Mouse (Mus musculus) right cerebral cortex, adult 18-20 months (tissue): ENCODE measurements at regions not wholly inside any gene's neighbourhood (a gene's known extent, or its start where the extent isn't known, plus 50 kb on each side); places are given as distances from the start of the nearest gene placed in this dataset.
"Not testable (repeated sequence)": the region's sequence is repeated elsewhere in the genome, so short reads cannot be mapped to it uniquely, and the experiment has no call there.

Experiments used
- DNase-seq: peaks from one replicate; pipeline ENCODE4 v3.0.0; 2022; ENCODE audit warnings: mixed read lengths

GRCm38 (mm10) chr2:166474601-166475000 lies 239.0 kb downstream of the Prex1 start:
- DNase-seq = peak; percentile 57

DNA sequence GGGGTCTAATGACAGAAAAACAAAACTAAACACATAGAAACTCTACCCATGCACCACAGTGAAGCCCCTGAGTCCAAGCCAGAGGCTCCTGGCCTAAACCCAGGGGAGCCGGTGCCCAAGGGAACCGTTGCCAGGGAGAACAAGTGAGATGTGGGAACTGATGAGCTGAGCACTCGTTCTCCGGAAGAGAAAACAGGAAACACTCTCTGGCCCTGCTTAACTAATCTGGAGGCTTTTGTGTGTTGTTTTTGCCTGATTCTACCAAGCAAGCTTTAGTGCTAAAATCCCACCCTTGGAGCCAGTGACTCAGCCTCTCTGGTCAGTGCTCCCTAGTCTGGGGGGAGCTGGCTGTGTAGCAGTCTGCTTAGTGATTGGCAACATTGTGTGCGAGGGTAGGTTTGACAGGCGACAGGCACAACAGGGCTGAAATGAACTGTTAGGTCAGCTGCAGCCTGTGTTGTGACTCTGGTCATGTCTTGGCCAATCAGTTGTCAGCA lies 242.3 kb downstream of the Prex1 start:
- no peak for DNase-seq

DNA sequence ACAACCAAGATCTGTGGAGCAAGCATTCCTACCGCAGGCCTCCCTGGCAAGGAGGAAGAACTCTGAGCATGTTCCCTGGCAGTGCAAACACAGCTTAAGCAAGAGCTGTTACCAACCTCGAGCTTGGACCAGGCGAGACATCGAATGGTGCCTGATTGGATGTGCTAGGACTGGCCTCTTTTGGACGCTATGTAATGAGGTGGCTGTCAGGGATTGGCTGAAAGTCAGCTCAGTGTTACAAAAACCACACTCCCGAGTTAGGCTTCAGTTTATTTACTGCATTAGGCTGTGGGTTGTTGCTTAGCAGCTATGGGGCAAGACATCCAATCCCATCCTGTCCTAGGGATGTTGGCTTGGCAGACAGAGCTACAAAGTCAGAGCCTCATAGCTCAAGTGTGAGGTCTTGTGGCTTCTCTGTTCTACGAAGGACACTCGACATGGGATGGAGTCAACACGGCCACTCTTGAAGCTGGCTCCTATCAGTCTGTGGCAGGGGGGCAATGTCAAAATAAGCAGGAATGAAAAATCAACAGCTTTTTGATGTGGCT lies 244.5 kb downstream of the Prex1 start:
- DNase-seq = no peak

GRCm38 (mm10) chr2:166467137-166467536 lies 246.5 kb downstream of the Prex1 start:
- no peak for DNase-seq

DNA sequence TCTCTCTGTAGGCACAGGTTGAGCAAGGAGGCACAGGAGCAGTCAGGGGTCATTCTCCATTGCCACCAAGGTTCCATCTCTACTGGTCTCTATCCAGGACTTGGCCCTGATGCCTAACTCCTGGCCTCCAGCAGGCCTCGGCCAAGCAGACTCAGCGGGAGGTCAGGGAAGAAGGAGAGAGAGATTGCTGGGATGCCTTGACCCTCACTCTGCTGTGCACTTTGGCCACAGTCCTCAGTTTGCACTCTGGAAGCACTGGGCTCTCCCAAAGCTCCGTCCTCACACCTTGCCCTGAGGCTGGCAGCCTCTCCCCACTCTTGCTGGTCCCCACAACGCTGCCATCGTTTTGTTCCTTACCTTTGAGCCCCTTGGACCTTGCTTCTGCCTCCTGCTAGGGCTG lies 248.1 kb downstream of the Prex1 start:
- no peak for DNase-seq

DNA sequence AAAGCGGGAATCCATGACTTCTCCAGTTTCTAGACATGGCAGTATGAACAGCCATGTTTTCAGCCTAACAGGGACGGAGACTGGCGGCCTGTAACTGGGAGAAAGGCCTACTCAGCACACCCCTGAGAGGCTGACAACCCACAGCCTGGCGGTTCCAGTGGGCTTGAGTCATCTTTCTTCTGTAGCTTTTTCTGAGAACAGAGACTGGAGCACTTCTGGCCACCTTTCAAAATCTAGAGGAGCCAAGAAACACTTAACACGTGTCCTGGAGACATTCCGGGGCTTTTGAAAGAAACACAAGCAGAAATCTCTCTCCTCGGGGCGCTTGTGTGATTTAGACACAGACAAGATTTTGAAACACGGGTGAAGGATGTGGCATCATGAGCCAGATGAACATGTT lies 250.1 kb downstream of the Prex1 start:
- peak; percentile 70 for DNase-seq

- no peak for DNase-seq
Observed at GRCm38 (mm10) chr2:166461956-166462355, 251.7 kb downstream of the Prex1 start.

DNA sequence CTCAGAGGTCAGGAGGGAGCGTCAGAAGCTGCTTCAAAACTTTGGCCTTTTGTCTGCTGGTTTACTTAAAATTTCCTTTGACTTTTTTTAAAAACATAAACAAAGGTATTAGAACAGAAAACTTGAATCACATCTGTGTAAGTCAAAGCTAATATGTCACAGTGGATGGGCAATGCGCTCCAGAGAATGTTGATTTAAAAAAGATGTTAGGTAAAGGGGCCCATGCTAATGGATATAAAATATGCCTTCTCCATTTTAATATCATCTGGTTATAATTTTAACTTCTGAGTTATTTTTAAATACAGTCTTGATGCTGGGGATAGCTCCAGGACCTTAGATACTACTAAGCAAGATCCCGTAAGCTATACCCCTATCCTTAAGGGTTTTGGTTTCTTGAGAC lies 252.5 kb downstream of the Prex1 start:
- no peak for DNase-seq

- DNase-seq = no peak
Observed at GRCm38 (mm10) chr2:166459955-166460354, 253.7 kb downstream of the Prex1 start.

GRCm38 (mm10) chr2:166458953-166459352 lies 254.7 kb downstream of the Prex1 start:
- no peak for DNase-seq

GRCm38 (mm10) chr2:166457381-166458172 lies 256.1 kb downstream of the Prex1 start:
- no peak for DNase-seq

DNA sequence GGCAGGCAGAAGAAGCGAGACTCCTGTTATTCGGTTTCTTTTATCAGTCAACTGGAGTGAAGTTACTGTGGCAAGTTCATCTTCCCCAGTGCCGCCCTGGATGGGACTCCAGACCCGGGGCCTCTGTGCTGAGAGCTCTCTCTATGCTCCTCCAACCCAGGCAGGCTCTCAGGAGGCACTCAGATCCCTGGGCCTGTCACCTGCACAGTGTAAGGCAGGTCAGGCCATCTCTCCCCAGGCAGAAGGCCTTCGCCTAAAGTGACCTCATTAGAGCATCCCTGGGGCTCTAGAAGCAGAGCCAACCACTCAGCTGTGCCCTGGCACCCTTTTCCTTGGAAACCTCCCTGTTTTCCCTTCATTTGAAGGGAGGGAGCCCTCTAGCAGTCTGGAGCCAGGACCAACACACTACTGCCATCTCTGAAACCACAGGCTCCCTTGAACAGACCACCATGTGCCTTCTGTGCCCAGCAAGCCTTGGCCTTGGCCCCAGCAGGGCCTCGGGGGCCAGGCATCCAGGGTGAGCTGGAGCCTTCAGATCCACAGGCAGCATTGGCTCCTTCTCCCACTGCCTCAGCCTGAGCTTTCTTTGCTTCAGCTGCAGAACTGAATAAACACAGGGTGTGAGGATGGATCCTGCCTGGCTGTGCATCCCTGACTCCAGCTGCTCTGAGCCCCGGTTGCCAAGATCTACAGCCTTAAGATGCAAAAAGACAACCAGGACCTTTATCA lies 259.3 kb downstream of the Prex1 start:
- DNase-seq = not testable (repeated sequence)

GRCm38 (mm10) chr2:166450964-166451363 lies 262.7 kb downstream of the Prex1 start:
- no peak for DNase-seq

DNA sequence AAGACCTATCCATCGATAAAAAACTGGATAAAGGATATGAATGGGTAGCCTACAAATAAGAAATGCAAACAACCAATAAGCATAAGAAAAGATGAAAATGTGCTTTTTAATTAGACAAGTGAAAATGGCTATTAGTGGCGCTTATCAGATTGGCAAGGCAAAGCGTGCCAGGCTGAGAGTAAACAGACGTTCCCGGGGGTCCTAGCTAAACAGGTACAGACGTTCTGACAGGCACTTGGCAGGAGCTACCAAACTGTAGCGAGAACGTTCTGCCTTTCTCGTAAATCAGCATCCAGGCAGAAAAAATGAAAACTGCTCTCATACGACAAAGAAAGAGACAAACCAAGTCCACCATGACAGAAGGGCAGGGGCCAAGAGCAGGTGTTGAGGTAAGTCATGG lies 263.3 kb downstream of the Prex1 start:
- no peak for DNase-seq

DNA sequence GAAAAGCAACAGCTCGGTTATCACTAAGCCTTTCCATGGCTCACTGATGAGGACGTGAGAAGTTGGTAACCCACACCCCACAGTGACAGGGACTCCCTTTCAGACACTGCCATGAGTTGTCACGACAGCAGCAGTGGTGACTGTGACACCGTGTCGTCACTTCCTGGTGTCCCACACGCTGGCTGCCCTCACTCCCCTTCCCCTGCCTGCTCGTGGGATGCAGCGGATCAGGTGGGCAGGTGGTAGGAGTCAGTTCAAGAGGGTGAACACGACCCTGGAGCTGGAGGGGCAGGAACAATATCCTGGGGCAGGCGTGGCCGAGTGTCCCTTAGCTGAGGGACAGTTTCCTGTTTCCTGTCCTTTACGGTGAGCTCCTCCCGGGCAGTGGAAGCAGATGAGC lies 264.9 kb downstream of the Prex1 start:
- no peak for DNase-seq

DNA sequence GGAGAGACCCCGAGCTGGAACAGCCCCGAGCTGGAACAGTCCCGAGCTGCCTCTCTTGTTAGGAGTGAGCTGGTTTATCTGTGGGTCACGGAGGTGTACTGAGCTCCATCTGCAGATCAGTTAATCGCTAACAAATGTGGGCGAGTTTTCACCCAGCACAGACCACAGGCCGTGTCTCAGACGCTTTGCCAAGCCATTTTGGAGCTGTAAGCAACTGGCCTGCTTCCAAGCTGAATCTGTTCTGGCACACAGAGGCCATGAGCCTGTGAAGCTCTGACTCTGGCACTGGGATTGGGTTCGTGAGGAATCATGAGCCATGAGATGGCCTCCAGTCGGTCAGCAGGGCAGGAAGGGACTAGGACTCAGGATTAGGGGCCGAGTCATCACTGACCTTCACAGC lies 265.5 kb downstream of the Prex1 start:
- DNase-seq = peak; percentile 44

GRCm38 (mm10) chr2:166446536-166446935 lies 267.1 kb downstream of the Prex1 start:
- no peak for DNase-seq

DNA sequence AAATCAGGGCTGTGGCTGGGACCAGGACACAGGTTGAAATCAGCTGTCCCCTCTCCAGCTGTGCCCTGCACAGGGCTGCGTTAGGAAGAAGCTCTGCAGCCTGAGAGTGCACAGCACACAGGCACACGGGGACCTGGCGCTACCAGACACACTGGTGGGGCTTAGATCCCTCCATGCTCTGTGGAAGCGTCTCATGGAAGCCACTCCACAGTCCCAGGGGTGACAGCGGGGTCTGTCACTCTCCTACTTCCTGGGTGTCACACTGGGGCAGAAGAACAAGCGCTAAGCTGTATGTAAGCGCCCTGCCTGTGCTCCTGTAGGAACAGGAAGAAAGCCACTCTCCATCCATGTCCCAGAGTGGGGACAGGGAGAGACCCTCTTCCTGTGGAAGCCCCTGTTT lies 267.8 kb downstream of the Prex1 start:
- DNase-seq = not testable (repeated sequence)

- DNase-seq = no peak
Observed at GRCm38 (mm10) chr2:166442997-166443396, 270.6 kb downstream of the Prex1 start.

GRCm38 (mm10) chr2:166439847-166440775 lies 273.5 kb downstream of the Prex1 start:
- DNase-seq = no peak

GRCm38 (mm10) chr2:166438207-166438606 lies 275.4 kb downstream of the Prex1 start:
- DNase-seq = no peak

DNA sequence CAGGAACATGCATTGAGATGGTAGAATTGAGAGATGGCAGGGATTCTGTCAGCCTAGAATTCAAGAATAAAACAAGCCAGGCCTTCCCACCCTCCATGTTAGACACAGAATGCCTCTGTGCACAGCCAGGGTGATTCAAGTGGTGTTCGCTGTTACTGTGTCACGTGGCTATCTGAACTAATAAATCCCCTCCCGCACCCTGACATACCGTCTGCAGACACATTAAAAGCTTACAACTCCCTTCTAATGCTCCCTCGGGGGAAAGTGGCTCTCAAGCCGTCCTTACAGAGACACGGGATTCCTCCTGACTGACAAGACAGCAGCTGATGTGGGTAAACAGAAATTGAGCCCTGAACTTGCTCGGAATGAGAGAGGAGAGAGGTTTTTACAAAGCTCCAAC lies 279.1 kb downstream of the Prex1 start:
- no peak for DNase-seq
